Mouse (Mus musculus): ENCODE results near the gene Uhrf1bp1. TPM values are rescaled to one million over a fixed set of nuclear protein-coding genes. Genes with fewer than 3 reads are reported as not detected.

The Uhrf1bp1 gene
- total and polyA plus RNA-seq, 3 experiments = 8.5 to 31.5 (median 21.0) TPM

DNA sequence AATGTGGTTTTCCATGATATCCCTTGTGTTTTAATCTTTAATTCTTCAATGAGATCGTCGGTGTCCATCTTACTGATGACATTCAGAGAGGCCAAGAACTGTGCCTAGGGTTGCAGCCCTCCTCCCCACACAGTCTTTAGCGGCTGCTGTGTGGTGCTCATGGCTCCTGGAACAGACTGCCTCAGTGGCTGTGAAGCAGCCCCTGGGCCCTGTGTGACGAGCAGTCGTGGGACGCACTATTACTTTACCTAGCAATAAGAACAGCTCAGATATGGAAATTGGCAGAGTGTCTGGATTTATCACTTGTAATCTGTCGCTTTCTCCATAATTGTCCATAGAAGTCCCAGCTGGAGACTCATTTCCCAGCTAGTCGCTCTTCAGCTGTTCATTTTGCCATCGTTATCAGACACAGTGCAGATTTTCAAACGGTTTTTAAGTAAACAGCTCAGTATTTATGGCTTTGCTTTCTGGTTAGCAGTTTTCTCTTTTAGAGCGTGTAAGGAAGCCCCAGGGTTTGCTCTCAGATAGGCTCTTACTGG lies 66.0 kb downstream of the Uhrf1bp1 start:
- no peak for TF ChIP-seq GATA1 (IDR thresholded peaks at IDR 0.05; ENCODE audit: borderline replicate concordance, low read length)
- TF ChIP-seq POLR2AphosphoS5 (IDR thresholded peaks at IDR 0.05; ENCODE audit: insufficient replicate concordance, low read depth, low read length) = no peak
- TF ChIP-seq TAL1 (conservative IDR thresholded peaks at IDR 0.05; ENCODE audit: low read depth, low read length) = no peak
- no peak for TF ChIP-seq CTCF (IDR thresholded peaks at IDR 0.05; ENCODE audit: low read depth, low read length)
- TF ChIP-seq GATA2 (IDR thresholded peaks at IDR 0.05; ENCODE audit: borderline replicate concordance, low read depth, low read length) = no peak
- H3K36me3 ChIP-seq (replicated peaks) = peaks cover 31% of the 10 kb centered on the region
- no peaks in the 10 kb centered on the region for H3K27me3 ChIP-seq (ENCODE audit: insufficient read depth, low read length)
- no peaks in the 10 kb centered on the region for H3K4me1 ChIP-seq (ENCODE audit: insufficient read depth, low read depth, low read length)
- no peak for ATAC-seq (ENCODE audit: extremely low read depth, insufficient number of reproducible peaks, low FRiP score, poor library complexity, severe bottlenecking)
- H3K4me3 ChIP-seq (ENCODE audit: low read depth, low read length) = no peak overlapping the region
- DNase-seq (ENCODE audit: low spot score) = no peak
- no peaks in the 10 kb centered on the region for H3K9me3 ChIP-seq (replicated peaks)

DNA sequence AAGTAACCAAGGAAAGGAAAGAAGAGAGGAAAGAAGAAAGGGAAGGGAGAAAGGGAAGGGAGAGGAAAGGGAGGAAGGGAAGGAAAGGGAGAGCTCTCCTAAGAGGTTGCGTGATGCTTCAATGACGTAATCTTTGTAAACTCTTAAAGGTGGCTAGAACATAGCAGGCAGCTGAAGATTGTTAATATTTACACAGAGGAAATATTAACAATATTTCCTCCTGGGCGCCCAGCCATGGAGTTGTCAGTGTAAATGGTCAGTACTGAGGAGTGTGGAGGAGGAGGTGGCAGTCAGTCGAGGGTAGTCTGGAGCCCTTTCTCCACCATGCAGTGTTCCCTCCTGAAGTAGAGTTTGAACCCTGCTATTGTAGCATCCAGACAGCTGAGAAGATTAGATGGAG lies 68.8 kb downstream of the Uhrf1bp1 start:
- H3K4me1 ChIP-seq (ENCODE audit: insufficient read depth, low read depth, low read length) = no peaks in the 10 kb centered on the region
- H3K4me3 ChIP-seq (ENCODE audit: low read depth, low read length) = no peak overlapping the region
- TF ChIP-seq CTCF (IDR thresholded peaks at IDR 0.05; ENCODE audit: low read depth, low read length) (no peak), GATA2 (IDR thresholded peaks at IDR 0.05; ENCODE audit: borderline replicate concordance, low read depth, low read length) (no peak), POLR2AphosphoS5 (IDR thresholded peaks at IDR 0.05; ENCODE audit: insufficient replicate concordance, low read depth, low read length) (no peak), TAL1 (conservative IDR thresholded peaks at IDR 0.05; ENCODE audit: low read depth, low read length) (no peak), GATA1 (IDR thresholded peaks at IDR 0.05; ENCODE audit: borderline replicate concordance, low read length) (no peak)
- ATAC-seq (ENCODE audit: extremely low read depth, insufficient number of reproducible peaks, low FRiP score, poor library complexity, severe bottlenecking) (no peak), DNase-seq (ENCODE audit: low spot score) (no peak)
- no peaks in the 10 kb centered on the region for H3K27me3 ChIP-seq (ENCODE audit: insufficient read depth, low read length)
- peaks cover 44% of the 10 kb centered on the region for H3K36me3 ChIP-seq (replicated peaks)
- H3K9me3 ChIP-seq (replicated peaks) = no peaks in the 10 kb centered on the region

DNA sequence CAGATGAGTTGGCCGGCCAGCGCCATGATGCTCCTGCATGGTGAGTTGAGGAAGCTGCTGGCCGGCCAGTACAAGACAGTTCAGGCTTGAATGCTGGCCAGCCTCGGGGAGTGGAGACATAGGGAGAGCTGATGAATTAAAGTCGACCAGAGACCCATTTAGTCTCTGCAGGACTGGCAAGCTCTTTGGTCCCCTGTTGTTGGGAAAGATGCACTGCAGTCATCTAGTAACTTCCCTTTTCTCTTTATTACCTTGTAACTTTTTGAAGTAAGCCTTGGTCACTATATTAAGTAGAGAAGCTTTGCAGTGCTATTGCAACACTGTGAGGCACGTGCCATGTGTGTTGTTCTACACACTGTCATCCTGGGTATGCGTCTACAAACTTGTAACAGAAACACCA lies 69.3 kb downstream of the Uhrf1bp1 start:
- H3K9me3 ChIP-seq (replicated peaks) = no peaks in the 10 kb centered on the region
- ATAC-seq (ENCODE audit: extremely low read depth, insufficient number of reproducible peaks, low FRiP score, poor library complexity, severe bottlenecking) (no peak), DNase-seq (ENCODE audit: low spot score) (no peak)

DNA sequence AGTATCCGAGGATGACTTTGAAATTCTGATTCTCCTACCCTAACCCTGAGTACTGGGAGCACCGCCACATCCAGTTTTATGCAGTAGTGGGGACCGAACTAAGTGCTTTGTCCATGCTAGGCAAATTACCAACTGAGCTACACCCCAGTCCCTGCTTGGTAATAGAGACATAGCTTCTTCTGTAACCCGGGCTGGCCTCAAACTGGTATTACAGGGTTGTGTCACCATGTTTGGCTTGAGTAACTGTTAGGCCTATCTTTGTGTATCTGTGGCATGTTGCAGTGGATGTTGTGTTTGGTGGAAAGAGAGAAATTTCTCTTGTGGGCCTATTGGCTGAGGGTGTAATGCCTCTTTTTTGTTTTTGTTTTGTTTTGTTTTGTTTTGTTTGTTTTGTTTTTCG lies 74.0 kb downstream of the Uhrf1bp1 start:
- H3K9me3 ChIP-seq (replicated peaks) = no peaks in the 10 kb centered on the region
- no peak for DNase-seq (ENCODE audit: low spot score)
- no peaks in the 10 kb centered on the region for H3K27me3 ChIP-seq (ENCODE audit: insufficient read depth, low read length)
- no peak for ATAC-seq (ENCODE audit: extremely low read depth, insufficient number of reproducible peaks, low FRiP score, poor library complexity, severe bottlenecking)
- TF ChIP-seq CTCF (IDR thresholded peaks at IDR 0.05; ENCODE audit: low read depth, low read length) (no peak), GATA1 (IDR thresholded peaks at IDR 0.05; ENCODE audit: borderline replicate concordance, low read length) (no peak), TAL1 (conservative IDR thresholded peaks at IDR 0.05; ENCODE audit: low read depth, low read length) (no peak)
- H3K36me3 ChIP-seq (replicated peaks) = peaks cover 19% of the 10 kb centered on the region
- no peaks in the 10 kb centered on the region for H3K4me1 ChIP-seq (ENCODE audit: insufficient read depth, low read depth, low read length)
- H3K4me3 ChIP-seq (ENCODE audit: low read depth, low read length) = no peak overlapping the region

More for the DNA sequence above, 69.3 kb downstream of the Uhrf1bp1 start:
- TF ChIP-seq POLR2AphosphoS5 (IDR thresholded peaks at IDR 0.05; ENCODE audit: insufficient replicate concordance, low read depth, low read length) (no peak), GATA2 (IDR thresholded peaks at IDR 0.05; ENCODE audit: borderline replicate concordance, low read depth, low read length) (no peak), GATA1 (IDR thresholded peaks at IDR 0.05; ENCODE audit: borderline replicate concordance, low read length) (no peak), CTCF (IDR thresholded peaks at IDR 0.05; ENCODE audit: low read depth, low read length) (no peak), TAL1 (conservative IDR thresholded peaks at IDR 0.05; ENCODE audit: low read depth, low read length) (no peak)
- H3K27me3 ChIP-seq (ENCODE audit: insufficient read depth, low read length) = no peaks in the 10 kb centered on the region
- H3K36me3 ChIP-seq (replicated peaks) = peaks cover 41% of the 10 kb centered on the region
- no peaks in the 10 kb centered on the region for H3K4me1 ChIP-seq (ENCODE audit: insufficient read depth, low read depth, low read length)
- H3K4me3 ChIP-seq (ENCODE audit: low read depth, low read length) = no peak overlapping the region

DNA sequence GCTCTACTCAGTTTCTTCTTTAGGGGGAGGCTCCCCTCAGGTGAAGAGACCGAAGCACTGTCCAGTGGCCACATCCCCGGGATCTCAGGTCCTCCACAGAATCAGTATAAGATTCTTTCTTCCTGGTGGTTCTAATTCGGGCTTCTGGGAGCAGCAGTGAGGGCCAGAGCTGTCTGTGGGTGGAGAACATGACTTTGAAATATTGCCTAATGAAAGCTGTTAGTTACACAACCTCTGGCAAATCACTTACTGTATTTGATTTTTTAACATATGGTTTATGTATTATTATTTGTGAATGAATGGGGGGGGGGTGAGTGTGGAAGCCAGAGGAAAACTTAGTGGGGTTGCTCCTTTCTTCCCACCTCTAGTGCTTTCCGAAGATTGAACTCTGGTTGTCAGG lies 75.6 kb downstream of the Uhrf1bp1 start:
- Histone ChIP-seq H3K4me1 (ENCODE audit: insufficient read depth, low read depth, low read length) (no peaks in the 10 kb centered on the region), H3K27me3 (ENCODE audit: insufficient read depth, low read length) (no peaks in the 10 kb centered on the region), H3K9me3 (replicated peaks) (no peaks in the 10 kb centered on the region), H3K4me3 (ENCODE audit: low read depth, low read length) (no peak overlapping the region), H3K36me3 (replicated peaks) (peaks cover 23% of the 10 kb centered on the region)
- DNase-seq (ENCODE audit: low spot score) = no peak
- TF ChIP-seq GATA2 (IDR thresholded peaks at IDR 0.05; ENCODE audit: borderline replicate concordance, low read depth, low read length) (no peak), TAL1 (conservative IDR thresholded peaks at IDR 0.05; ENCODE audit: low read depth, low read length) (no peak), POLR2AphosphoS5 (IDR thresholded peaks at IDR 0.05; ENCODE audit: insufficient replicate concordance, low read depth, low read length) (no peak), GATA1 (IDR thresholded peaks at IDR 0.05; ENCODE audit: borderline replicate concordance, low read length) (no peak), CTCF (IDR thresholded peaks at IDR 0.05; ENCODE audit: low read depth, low read length) (no peak)
- ATAC-seq (ENCODE audit: extremely low read depth, insufficient number of reproducible peaks, low FRiP score, poor library complexity, severe bottlenecking) = no peak

DNA sequence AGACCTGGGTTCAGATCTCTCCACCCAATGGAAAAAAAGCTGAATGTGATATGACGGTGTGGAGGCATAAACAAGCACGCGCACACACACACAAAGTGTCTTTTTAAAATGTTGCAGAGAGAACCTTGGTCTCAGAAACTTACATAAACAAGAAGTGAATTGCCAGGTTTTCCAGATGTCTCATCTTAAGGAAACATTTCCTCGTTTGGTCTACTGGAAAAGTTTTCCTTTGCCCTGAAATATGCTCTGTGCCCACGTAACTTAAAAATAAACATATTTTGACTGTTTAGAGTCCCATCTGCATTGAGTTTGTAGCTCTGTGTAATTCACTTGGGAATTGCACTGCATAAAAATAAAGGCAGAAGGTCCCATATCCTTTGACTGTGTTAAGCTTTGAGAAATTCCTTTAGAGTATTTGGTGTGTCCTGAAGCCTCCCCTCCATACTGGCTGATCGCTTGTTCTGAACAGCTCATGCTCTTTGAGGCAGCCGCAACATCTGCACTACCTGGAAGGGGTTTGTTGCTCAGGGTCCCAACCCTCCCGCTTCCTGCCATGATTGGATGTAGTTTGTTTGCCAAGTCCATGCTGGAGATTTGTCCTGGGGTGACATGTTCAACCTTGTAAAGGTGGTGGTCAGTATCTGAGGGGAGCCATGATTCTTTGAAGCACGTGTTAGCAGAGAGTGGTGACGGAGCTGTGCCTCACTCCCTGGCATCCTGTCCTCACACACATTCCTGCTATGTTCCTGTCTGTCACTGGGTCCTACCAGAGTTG lies 78.1 kb downstream of the Uhrf1bp1 start:
- Histone ChIP-seq H3K27me3 (ENCODE audit: insufficient read depth, low read length) (no peaks in the 10 kb centered on the region), H3K36me3 (replicated peaks) (peaks cover 24% of the 10 kb centered on the region), H3K9me3 (replicated peaks) (no peaks in the 10 kb centered on the region), H3K4me3 (ENCODE audit: low read depth, low read length) (no peak overlapping the region), H3K4me1 (ENCODE audit: insufficient read depth, low read depth, low read length) (0 out of 2 replicates have a peak, but pooled peaks cover 4% of the 10 kb centered on the region)
- TF ChIP-seq POLR2AphosphoS5 (IDR thresholded peaks at IDR 0.05; ENCODE audit: insufficient replicate concordance, low read depth, low read length) = no peak
- no peak for TF ChIP-seq TAL1 (conservative IDR thresholded peaks at IDR 0.05; ENCODE audit: low read depth, low read length)
- TF ChIP-seq GATA1 (IDR thresholded peaks at IDR 0.05; ENCODE audit: borderline replicate concordance, low read length) = no peak
- TF ChIP-seq GATA2 (IDR thresholded peaks at IDR 0.05; ENCODE audit: borderline replicate concordance, low read depth, low read length) = no peak
- no peak for TF ChIP-seq CTCF (IDR thresholded peaks at IDR 0.05; ENCODE audit: low read depth, low read length)
- no peak for DNase-seq (ENCODE audit: low spot score)
- no peak for ATAC-seq (ENCODE audit: extremely low read depth, insufficient number of reproducible peaks, low FRiP score, poor library complexity, severe bottlenecking)

All from G1E (cell line).